Mouse (Mus musculus) granulocyte monocyte progenitor cell, adult 5-6 weeks (primary cell): ENCODE measurements around the gene Cd1d1. TPM values are rescaled to one million over a fixed set of nuclear protein-coding genes. Genes with fewer than 3 reads are reported as not detected.
"Not testable (repeated sequence)": the region's sequence is repeated elsewhere in the genome, so short reads cannot be mapped to it uniquely, and the experiment has no call there.

ENCODE experiments used
- ATAC-seq: replicated peaks from 2 replicates; pipeline ENCODE4 v1.8.0; 2016; ENCODE audit warnings: mild to moderate bottlenecking, moderate TSS enrichment, inconsistent platforms; ENCODE audit not compliant: poor library complexity, severe bottlenecking
- total RNA-seq, 2 experiments: library from RNA; stranded (forward) in 1 of 2; stranded (reverse) in 1 of 2; fragments of 200-712, 200-1000 nt in 1 of 2; fragments of >200 nt in 1 of 2; fragmentation: Nextera tagmentation in 1 of 2; gene quantifications; 2 replicates each; pipeline ENCODE4 v1.2.3; 2014 to 2017

Gene Cd1d1
- total RNA-seq (2014; fragmentation: Nextera tagmentation) (25.6 and 38.4 TPM in 2 replicates), total RNA-seq (2017) (18.6 and 18.7 TPM in 2 replicates)

- ATAC-seq = no peak
Observed at GRCm38 (mm10) chr3:86999415-86999740, at the start of gene Cd1d1. TSS of gene Cd1d1 (minus strand) at chr3:86999441.

- no peak for ATAC-seq
Observed at GRCm38 (mm10) chr3:87047801-87048200, 48.6 kb upstream of the Cd1d1 start.

DNA sequence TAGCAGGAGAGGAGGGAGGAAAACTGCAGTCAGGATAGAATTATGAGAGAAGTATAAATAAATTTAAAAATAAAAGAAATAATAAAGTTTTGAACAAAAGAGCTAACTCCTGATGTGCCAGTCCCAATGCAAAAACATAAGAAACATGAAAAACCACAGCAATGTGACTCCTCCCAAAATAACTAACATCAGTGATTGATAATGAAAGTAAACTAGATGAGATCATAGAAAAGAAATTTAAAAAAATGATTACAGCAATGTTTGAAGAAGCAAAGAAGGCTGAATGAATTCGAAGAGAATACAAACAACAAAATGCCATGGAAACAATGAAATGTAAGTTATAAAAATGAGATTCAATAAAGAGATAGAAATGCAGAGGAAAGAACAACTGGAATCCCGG, 42.5 kb upstream of the Cd1d1 start:
- no peak for ATAC-seq

DNA sequence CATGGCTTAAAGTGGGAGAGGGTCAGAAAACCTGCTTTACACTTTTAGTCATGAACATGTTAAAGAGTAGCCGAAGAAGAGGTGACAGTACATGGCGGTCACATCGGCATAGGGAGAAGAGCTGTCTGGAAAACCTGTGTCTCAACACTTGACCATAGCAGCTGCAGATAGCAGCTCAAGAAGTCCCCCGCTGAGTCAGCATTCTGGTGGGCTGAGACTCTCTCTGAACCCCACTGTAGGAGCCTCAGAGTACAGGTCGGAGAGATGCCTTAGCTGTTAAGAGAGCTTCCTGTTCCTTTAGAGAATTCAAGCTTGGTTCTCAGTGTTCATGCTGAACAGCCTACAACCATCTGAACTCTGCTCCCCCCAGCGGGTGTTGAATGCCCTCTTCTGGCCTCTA, 39.3 kb upstream of the Cd1d1 start:
- ATAC-seq = no peak

DNA sequence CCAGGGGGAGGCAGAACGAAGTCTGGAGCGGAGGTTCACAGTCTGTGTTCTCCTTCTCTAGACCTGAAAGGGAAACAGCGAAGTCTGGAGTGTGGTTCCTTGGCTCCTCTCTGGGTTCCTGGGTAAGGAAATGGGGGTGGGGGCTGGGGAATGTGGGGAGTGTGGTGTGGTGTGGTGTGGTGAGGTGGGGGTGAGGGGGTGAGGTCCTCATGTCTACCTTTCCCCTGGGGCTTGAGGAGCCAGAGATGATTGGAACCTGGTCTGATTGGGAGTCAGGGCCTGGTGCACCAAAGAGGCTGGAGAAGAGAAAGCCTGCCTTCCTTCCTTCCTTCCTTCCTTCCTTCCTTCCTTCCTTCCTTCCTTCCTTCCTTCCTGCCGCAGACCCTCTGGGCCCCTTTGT, 34.8 kb upstream of the Cd1d1 start:
- no peak for ATAC-seq

DNA sequence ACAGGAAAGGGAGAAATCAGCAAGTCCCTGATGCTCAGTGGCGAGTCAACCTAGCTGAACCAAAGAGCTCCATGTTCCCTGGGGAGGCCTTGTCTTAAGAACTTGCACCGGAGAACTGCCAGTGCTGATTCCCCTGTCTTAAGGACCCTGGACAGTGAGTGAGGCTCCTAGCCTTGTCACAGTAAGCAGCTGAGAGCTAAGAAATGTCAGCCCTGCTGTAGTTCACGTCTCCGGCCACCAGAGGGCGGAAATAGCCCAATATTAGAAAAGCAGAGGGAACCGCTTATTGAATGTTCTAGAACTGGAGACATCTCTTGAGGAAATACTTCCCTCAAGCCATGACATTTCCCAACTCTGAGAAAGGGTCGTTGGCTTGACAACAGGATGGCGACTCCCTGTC, 34.1 kb upstream of the Cd1d1 start:
- peak; percentile 81 for ATAC-seq

DNA sequence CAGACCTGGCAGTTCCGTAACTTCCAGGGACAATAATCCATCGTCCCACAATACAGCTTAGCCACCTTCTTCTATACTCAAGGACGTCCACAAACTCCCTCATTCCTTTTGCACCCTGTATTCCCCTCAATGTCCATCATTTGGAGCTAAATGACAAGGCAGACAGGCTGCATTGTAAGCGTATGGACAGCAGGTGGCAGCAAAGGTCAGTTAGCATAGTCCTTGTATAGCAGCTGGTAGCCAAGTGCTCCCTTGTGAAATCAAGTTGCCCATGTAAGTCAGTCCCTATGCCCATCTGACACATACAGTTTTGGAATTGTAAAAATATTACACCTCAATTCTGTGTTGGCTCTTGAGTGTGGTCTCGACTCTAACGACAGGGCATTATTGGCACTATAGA, 31.6 kb upstream of the Cd1d1 start:
- peak; percentile 87 for ATAC-seq

- peak; percentile 96 for ATAC-seq
Observed at GRCm38 (mm10) chr3:87017707-87018106, 18.5 kb upstream of the Cd1d1 start.

DNA sequence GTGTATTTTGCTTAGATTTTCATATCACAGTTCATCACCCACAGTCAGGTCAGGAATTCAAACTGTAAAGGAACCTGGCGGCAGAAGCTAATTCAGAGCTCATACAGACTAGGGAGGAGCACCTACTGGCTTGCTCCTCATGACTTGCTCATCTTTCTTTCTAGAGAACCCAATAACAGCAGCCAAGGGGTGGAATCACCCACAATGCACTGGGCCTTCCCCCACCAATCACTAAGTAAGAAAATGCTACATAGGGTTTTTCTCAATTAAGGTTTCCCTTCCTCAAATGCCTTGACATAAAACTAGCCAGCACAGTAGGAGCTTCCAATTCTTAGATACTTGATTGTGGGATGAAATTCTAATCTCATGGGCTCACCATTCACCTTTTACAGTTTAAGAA, 17.8 kb upstream of the Cd1d1 start:
- peak; percentile 71 for ATAC-seq

- no peak for ATAC-seq
Observed at GRCm38 (mm10) chr3:87015931-87016330, 16.7 kb upstream of the Cd1d1 start.

- not testable (repeated sequence) for ATAC-seq
Observed at GRCm38 (mm10) chr3:87012406-87012805, 13.2 kb upstream of the Cd1d1 start.

DNA sequence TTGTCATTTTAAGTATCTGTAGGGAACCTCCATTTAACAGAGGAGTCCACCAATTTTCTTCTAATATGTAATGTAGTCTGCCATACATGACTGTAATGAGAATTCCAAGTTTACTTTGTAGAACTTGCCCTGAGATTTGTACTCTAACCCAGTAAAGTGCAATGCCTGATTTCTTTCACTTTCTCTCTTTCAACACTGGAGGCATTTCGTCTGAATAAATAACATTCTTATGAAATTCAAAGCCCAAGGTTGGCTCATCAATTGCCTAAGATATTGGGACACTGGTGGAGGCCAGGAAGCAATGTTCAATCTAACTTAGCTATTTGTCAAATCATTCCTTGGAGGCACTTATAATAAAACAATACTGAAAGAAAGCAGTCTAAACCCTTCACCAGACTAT, 9.0 kb upstream of the Cd1d1 start:
- not testable (repeated sequence) for ATAC-seq

DNA sequence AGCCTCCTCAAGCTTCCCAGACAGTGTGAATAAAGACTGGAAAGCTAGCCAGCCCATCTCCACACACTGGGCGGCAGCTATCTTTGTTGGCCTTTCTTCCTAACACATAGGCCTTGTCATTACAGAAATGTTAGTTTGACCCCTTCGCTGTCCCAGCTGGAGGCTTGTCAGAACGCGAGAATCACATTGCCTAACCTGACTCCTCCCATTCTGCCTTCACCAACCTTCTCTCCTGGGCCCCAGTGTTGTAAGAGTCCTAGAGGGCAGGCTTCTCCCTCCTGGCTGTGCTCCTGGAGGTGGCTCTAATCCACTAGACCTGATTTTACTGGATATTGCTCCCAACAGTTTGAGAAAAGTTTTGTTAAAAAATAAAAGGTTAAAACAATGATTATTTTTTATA, 1.4 kb upstream of the Cd1d1 start:
- peak; percentile 63 for ATAC-seq

GRCm38 (mm10) chr3:87000051-87000450, 810 bp upstream of the Cd1d1 start:
- peak; percentile 18 for ATAC-seq

DNA sequence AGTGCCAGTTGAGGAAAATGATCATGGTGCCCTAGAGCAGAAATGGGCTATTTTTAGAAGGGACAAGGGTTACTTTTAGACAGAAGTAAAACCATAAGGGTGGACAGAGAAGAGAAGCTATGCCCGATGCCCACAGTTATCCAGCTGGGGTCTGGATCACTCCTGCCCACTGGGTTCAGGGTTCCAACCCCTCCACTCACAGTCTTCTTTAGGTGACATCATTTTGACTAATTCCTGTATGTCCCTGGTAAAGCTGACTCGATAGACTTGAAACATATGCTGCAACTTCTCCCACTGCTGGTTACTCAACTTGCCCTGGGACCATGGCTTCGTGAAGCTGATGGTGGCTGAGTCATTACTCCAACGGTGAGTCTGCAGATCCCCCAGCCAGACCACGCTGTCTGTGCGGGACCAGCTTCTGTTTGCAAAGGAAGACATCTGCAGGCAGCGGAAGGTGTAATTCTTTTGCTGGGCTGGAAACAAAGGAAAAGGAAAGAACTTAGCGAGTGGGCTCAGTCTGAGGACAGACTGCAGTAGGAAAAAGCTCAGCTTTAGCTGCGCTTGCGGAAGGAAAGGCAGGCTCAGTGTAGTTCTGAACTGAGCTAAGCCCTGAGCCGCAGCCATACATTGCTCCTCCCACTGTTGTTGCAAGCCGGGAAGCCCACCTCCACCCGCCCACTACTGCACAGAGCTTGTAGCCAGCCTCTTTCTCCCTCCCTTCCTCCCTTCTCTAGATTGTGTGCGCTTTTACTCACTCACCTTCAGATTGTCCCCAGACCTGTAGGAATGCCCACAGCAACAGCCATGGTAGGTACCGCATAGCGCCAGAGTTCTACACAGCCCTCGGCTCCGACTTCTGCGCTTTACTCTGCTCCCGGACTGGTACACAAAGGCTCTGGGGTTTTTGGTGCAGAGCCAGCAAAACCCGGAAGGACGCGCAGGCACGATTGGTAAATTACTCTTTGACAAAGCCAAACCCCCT, 517 bp downstream of the Cd1d1 start:
- peak; percentile 87 for ATAC-seq

- no peak for ATAC-seq
Observed at GRCm38 (mm10) chr3:86996111-86996510, 3.1 kb downstream of the Cd1d1 start.

GRCm38 (mm10) chr3:86995381-86995780, 3.9 kb downstream of the Cd1d1 start:
- ATAC-seq = no peak

- ATAC-seq = peak; percentile 98
Observed at GRCm38 (mm10) chr3:86986969-86987368, 12.3 kb downstream of the Cd1d1 start.

- ATAC-seq = peak; percentile 54
Observed at GRCm38 (mm10) chr3:86986490-86986889, 12.8 kb downstream of the Cd1d1 start.

- ATAC-seq = no peak
Observed at GRCm38 (mm10) chr3:86983382-86983781, 15.9 kb downstream of the Cd1d1 start.

DNA sequence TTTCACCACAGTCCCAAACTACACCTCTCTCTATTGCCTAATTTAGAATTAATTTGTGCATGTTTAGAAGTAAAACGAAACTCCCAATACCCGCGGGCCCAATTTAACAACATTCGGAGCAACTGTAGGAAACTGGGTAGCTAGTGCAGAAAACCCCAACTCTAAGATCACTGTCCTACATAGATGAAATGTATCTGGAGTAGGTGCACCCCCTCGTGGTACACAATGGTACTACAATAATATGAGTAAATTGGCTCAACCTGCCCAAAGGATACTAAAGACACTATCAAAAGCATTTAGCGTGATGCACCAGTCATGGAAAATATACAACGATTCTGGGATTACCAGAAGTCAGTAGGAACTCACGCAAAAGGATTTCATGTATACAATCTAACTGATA, 22.7 kb downstream of the Cd1d1 start:
- peak; percentile 82 for ATAC-seq

GRCm38 (mm10) chr3:86975150-86975549, 24.1 kb downstream of the Cd1d1 start:
- no peak for ATAC-seq
